Mouse (Mus musculus): ENCODE data around the gene Mast1. TPM values are rescaled to one million over a fixed set of nuclear protein-coding genes. Genes with fewer than 3 reads are reported as not detected.

Gene Mast1
- total and polyA plus RNA-seq, 3 experiments = 0.21 to 0.34 TPM; not detected in 1

DNA sequence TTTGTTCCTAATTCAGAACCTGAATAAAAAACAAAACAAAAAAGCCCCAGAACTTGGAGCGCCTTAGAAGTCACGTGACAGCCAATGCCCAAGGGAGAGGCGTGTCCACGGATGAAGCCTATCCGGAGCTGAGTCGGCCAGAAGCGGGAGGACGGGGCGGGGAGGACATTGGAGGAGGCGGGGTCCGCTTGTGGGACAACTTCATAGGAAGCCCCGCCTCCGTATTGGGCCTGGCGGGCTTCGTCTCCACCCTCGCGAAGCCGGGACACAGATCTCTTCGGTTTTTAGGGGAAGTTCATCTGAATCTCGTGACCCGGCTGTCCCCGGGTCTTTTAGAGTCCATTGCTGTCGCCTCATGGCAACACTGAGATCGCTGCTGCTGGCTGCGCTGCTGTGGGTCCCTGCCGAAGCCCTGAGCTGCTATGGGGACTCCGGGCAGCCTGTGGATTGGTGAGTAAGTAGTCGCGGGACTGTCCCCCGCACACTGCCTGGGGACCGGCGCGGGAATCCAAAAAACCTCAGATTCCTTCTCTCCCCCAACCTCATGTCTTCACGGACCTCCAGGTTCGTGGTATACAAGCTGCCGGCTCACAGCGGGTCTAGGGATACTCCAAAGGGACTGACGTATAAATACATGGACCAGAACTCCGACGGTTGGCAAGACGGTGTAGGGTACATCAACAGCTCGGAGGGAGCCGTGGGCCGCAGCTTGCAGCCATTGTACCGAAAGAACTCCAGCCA lies 28.6 kb downstream of the Mast1 start, which contains the start of gene Dnase2a:
Dnase2a (plus strand) TSS at position 140 of the 741 bp plus-strand sequence.
- H3K4me3 ChIP-seq (replicated peaks in 1 of 3; ENCODE audit: low read depth in 2 of 3, low read length in 2 of 3, poor library complexity in 1 of 3) = peak within 1 kb of the TSS; percentile 63 to 68 (median 64)
- H3K27me3 ChIP-seq (replicated peaks) = peaks cover 10% of the 10 kb centered on the region
- no peak within 1 kb of the TSS for H3K27ac ChIP-seq (ENCODE audit: insufficient read depth, low read depth)
- peaks cover 12% of the 10 kb centered on the region for H3K9me3 ChIP-seq (replicated peaks; ENCODE audit: low read length)
- peak within 1 kb of the TSS; percentile 79 for H3K4me2 ChIP-seq (ENCODE audit: insufficient read depth, low read depth, poor library complexity, severe bottlenecking)
- dilution Hi-C loops (cut with MboI; ENCODE audit: extremely low pct_ligation_motif_present, extremely low pct_unique_long_range_greater_than_20kb, low sequenced_read_pairs) (no loop called here), in situ Hi-C loops (cut with MboI; ENCODE audit: low pct_ligation_motif_present, low pct_unique_long_range_greater_than_20kb, low sequenced_read_pairs) (no loop called here)
- H3K36me3 ChIP-seq (replicated peaks in 1 of 2; ENCODE audit: control insufficient read depth in 1 of 2, insufficient read depth in 1 of 2, low read length in 1 of 2) = peaks cover 12 to 40% of the 10 kb centered on the region in 2 experiments
- peak within 1 kb of the TSS; percentile 72 for H3K9ac ChIP-seq (ENCODE audit: insufficient read depth, low read depth)
- DNase-seq (ENCODE audit: extremely low read depth) = peak; percentile 99
- peaks cover 8 to 17% of the 10 kb centered on the region in 2 experiments for H3K4me1 ChIP-seq (ENCODE audit: control insufficient read depth in 1 of 2, insufficient read depth in 2 of 2)
- no peaks in the 10 kb centered on the region for H3K79me2 ChIP-seq (replicated peaks; ENCODE audit: control insufficient read depth, extremely low read depth, insufficient read depth, poor library complexity, severe bottlenecking)
- TF ChIP-seq SIN3A (IDR thresholded peaks at IDR 0.05; ENCODE audit: low read length) = 0 out of 2 replicates have a peak, but pooled peaks have one; percentile 62
- TF ChIP-seq ZNF384 (IDR thresholded peaks at IDR 0.05; ENCODE audit: low read depth, low read length) = no peak
- no peak for TF ChIP-seq ETS1 (conservative IDR thresholded peaks at IDR 0.05; ENCODE audit: low read depth, low read length)
- TF ChIP-seq IRF4 (IDR thresholded peaks at IDR 0.05; ENCODE audit: low read depth, low read length) = peak; percentile 42; the same call in 1 of the 2 replicates
- no peak for TF ChIP-seq CHD1 (IDR thresholded peaks at IDR 0.05; ENCODE audit: low read depth, low read length)
- TF ChIP-seq GABPA (IDR thresholded peaks at IDR 0.05; ENCODE audit: insufficient replicate concordance, low read depth, low read length) = no peak
- peak; percentile 90 for TF ChIP-seq BHLHE40 (IDR thresholded peaks at IDR 0.05; ENCODE audit: low read depth, low read length)
- TF ChIP-seq ZKSCAN1 (IDR thresholded peaks at IDR 0.05; ENCODE audit: borderline replicate concordance, low read depth, low read length) = no peak
- peak; percentile 4; the same call in 1 of the 2 replicates for TF ChIP-seq HCFC1 (IDR thresholded peaks at IDR 0.05; ENCODE audit: low read depth, low read length)
- TF ChIP-seq RAD21 (IDR thresholded peaks at IDR 0.05; ENCODE audit: low read depth, low read length) = no peak
- TF ChIP-seq POLR2A (IDR thresholded peaks at IDR 0.05; ENCODE audit: low read depth, low read length) = peak; percentile 81
- TF ChIP-seq JUND (conservative IDR thresholded peaks at IDR 0.05; ENCODE audit: low read depth, low read length) = no peak
- peak; percentile 50; the same call in 1 of the 2 replicates for TF ChIP-seq ELF1 (IDR thresholded peaks at IDR 0.05; ENCODE audit: low read depth, low read length)
- TF ChIP-seq JUN (IDR thresholded peaks at IDR 0.05; ENCODE audit: insufficient read depth, low read depth, low read length) = no peak
- no peak for TF ChIP-seq PAX5 (IDR thresholded peaks at IDR 0.05; ENCODE audit: low read length)
- peak; percentile 74 for TF ChIP-seq MXI1 (IDR thresholded peaks at IDR 0.05; ENCODE audit: low read depth, low read length)
- peak; percentile 75 for TF ChIP-seq NELFE (IDR thresholded peaks at IDR 0.05; ENCODE audit: low read depth, low read length)
- no peak for TF ChIP-seq CTCF (conservative IDR thresholded peaks at IDR 0.05 in 1 of 2, IDR thresholded peaks at IDR 0.05 in 1 of 2; ENCODE audit: low read depth in 2 of 2, low read length in 2 of 2)
- TF ChIP-seq TBP (conservative IDR thresholded peaks at IDR 0.05; ENCODE audit: low read depth, low read length) = 0 out of 2 replicates have a peak, but pooled peaks have one; percentile 49
- TF ChIP-seq EP300 (IDR thresholded peaks at IDR 0.05; ENCODE audit: low read length) = no peak
- no peak; the same call in 1 of the 2 replicates for TF ChIP-seq MAZ (IDR thresholded peaks at IDR 0.05; ENCODE audit: low read depth, low read length)
- no peak for TF ChIP-seq MYC (IDR thresholded peaks at IDR 0.05; ENCODE audit: low read depth, low read length)
- TF ChIP-seq MAFK (IDR thresholded peaks at IDR 0.05; ENCODE audit: insufficient replicate concordance, low read length) = no peak
- TF ChIP-seq KAT2A (IDR thresholded peaks at IDR 0.05; ENCODE audit: insufficient replicate concordance, low read length) = 0 out of 2 replicates have a peak, but pooled peaks have one; percentile 10
- TF ChIP-seq RCOR1 (conservative IDR thresholded peaks at IDR 0.05; ENCODE audit: low read depth, low read length) = no peak
- peak; percentile 37; the same call in 1 of the 2 replicates for TF ChIP-seq ZMIZ1 (IDR thresholded peaks at IDR 0.05; ENCODE audit: low read depth, low read length)
- TF ChIP-seq SMC3 (IDR thresholded peaks at IDR 0.05; ENCODE audit: low read depth, low read length) = no peak
- no peak for TF ChIP-seq MEF2A (IDR thresholded peaks at IDR 0.05; ENCODE audit: borderline replicate concordance, low read depth, low read length)
- TF ChIP-seq USF2 (conservative IDR thresholded peaks at IDR 0.05; ENCODE audit: low read depth, low read length) = peak; percentile 97
- no peak for TF ChIP-seq POLR2AphosphoS2 (IDR thresholded peaks at IDR 0.05; ENCODE audit: low read depth, low read length)
- peak; percentile 87 for TF ChIP-seq MAX (IDR thresholded peaks at IDR 0.05; ENCODE audit: low read length)
- TF ChIP-seq ZC3H11A (IDR thresholded peaks at IDR 0.05; ENCODE audit: low read depth, low read length) = no peak
- peak; percentile 65; the same call in 1 of the 2 replicates for TF ChIP-seq E2F4 (IDR thresholded peaks at IDR 0.05; ENCODE audit: insufficient replicate concordance, low read depth, low read length)
- TF ChIP-seq UBTF (IDR thresholded peaks at IDR 0.05; ENCODE audit: low read depth, low read length) = no peak
- peak; percentile 13; the same call in 1 of the 2 replicates for TF ChIP-seq TCF12 (IDR thresholded peaks at IDR 0.05; ENCODE audit: low read depth, low read length)
- peak; percentile 97 for TF ChIP-seq USF1 (IDR thresholded peaks at IDR 0.05; ENCODE audit: low read depth, low read length)
- no peak for TF ChIP-seq CHD2 (IDR thresholded peaks at IDR 0.05; ENCODE audit: low read length)
- no peak for TF ChIP-seq NRF1 (IDR thresholded peaks at IDR 0.05; ENCODE audit: low read depth, low read length)

Measured in CH12.LX (cell line).